Mouse (Mus musculus) megakaryocyte, embryonic 14.5 days (primary cell): Measurements from ENCODE around the gene Rpl35a. TPM values are rescaled to one million over a fixed set of nuclear protein-coding genes. Genes with fewer than 3 reads are reported as not detected.
A peak's percentile ranks its signal among the peaks of the same experiment; 100 is the strongest.

Source experiments
- H3K27me3 ChIP-seq: replicated peaks from 2 replicates; pipeline ENCODE3; 2012; ENCODE audit warnings: inconsistent platforms
- H3K36me3 ChIP-seq: replicated peaks from 2 replicates; pipeline ENCODE3; 2012; ENCODE audit warnings: low read length, inconsistent platforms, mixed read lengths
- H3K4me1 ChIP-seq: 2 replicates; pipeline ENCODE4 v1.6.1; 2012; ENCODE audit warnings: inconsistent platforms
- H3K4me3 ChIP-seq: replicated peaks from 2 replicates; pipeline ENCODE3; 2012; ENCODE audit warnings: moderate library complexity, mild to moderate bottlenecking, inconsistent platforms
- H3K9me3 ChIP-seq: 2 replicates; pipeline ENCODE4 v1.6.1; 2012; ENCODE audit warnings: inconsistent platforms
- FLI1 ChIP-seq: IDR thresholded peaks from 2 replicates; pipeline ENCODE4 v1.6.1; 2012; ENCODE audit warnings: low read length, inconsistent platforms, mixed read lengths
- GATA1 ChIP-seq: IDR thresholded peaks from 3 replicates; pipeline ENCODE4 v1.6.1; 2012; ENCODE audit warnings: mixed read lengths, low read length, inconsistent platforms, borderline replicate concordance
- polyA plus RNA-seq: library from polyadenylated mRNA; stranded (reverse); fragments of >175 nt; gene quantifications from 2 replicates; pipeline ENCODE4 v1.2.3, GENCODE M21; 2012; ENCODE audit warnings: low replicate concordance; ENCODE audit not compliant: insufficient read depth

The Rpl35a gene
- polyA plus RNA-seq, 1 experiment, result 136 TPM

DNA sequence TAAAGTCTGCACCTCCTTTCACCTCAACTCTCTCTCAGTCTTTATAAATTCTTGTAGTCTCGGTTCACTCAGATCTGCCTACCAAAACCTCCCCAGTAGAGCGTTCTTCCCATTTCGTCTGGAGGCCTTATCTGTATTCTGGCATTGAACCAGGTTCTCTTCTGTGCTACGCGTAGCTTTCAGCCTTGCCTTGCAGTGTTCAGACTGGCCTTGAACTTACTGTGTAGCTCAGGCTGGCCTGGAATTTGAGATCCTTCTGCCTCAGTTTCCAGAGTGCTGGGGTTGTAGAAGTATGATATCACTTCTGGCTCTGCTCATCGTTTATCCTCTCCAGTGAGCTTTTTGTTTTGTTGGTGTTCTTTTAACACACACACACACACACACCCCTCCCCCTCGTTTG lies 7.0 kb downstream of the Rpl35a start:
- TF ChIP-seq GATA1, result no peak
- TF ChIP-seq FLI1, result no peak
- H3K36me3 ChIP-seq, result peaks cover 40% of the 10 kb centered on the region
- peaks cover 53% of the 10 kb centered on the region for H3K4me1 ChIP-seq
- no peaks in the 10 kb centered on the region for H3K9me3 ChIP-seq
- no peaks in the 10 kb centered on the region for H3K27me3 ChIP-seq
- H3K4me3 ChIP-seq, result peak overlapping the region; percentile 97

GRCm38 (mm10) chr16:33064636-33065035 lies 8.4 kb downstream of the Rpl35a start:
- no peaks in the 10 kb centered on the region for H3K9me3 ChIP-seq
- peaks cover 39% of the 10 kb centered on the region for H3K4me1 ChIP-seq
- H3K36me3 ChIP-seq, result peaks cover 30% of the 10 kb centered on the region
- TF ChIP-seq GATA1, result no peak
- no peak for TF ChIP-seq FLI1
- H3K4me3 ChIP-seq, result no peak overlapping the region
- no peaks in the 10 kb centered on the region for H3K27me3 ChIP-seq

DNA sequence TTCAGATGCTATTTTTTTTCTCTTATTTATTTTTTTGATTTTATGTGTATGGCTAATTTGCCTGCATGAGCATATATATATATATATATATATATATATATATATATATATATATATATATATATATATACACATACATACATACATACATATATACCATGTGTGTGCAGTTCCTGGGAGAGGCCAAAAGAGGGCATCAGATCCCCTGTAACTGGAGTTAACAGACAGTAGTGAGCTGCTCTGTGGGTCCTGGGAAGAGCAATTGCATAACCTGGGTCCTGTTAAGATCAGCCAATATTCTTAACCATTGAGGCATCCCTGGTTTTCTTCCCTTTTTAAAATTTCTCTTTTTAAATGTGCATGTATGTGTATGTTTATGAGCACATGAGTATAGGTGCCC lies 14.7 kb downstream of the Rpl35a start:
- Histone ChIP-seq H3K9me3 (no peaks in the 10 kb centered on the region), H3K4me3 (no peak overlapping the region), H3K36me3 (peaks cover 45% of the 10 kb centered on the region), H3K27me3 (no peaks in the 10 kb centered on the region), H3K4me1 (peaks cover 8% of the 10 kb centered on the region)
- TF ChIP-seq FLI1 (no peak), GATA1 (no peak)

DNA sequence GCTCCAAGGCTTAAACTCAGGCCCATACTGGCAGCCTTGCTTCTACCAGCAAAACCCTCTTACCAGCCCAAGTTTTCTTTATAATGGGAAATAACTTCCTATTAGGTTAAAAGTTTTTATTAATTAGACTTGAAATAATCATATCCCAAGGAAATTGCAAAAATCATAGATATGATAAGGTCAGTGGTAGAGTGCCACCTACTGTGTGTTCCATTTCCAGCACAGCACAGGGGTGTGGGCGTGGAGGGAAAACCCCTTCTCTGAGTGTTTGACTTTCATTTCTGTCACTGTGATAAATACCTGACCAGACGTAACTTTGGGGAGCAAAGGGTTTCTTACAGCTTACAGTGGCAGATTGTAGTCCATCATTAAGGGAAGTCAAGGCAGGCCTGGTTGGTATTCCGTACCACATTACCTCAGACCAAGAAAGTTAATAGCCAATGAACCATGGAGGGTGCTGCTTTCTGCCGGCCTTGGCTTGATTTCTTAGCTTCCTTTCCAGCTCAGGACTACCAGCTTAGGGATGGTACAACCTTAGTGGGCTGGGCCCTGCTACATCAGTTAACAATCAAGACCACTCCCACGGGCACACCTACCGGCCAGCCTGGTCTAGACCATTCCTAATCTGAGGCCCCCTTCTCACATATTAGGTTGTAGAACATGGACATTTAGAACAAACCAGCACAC lies 16.8 kb downstream of the Rpl35a start:
- H3K4me1 ChIP-seq, result peaks cover 26% of the 10 kb centered on the region
- peaks cover 36% of the 10 kb centered on the region for H3K36me3 ChIP-seq

GRCm38 (mm10) chr16:33074967-33075366 lies 18.7 kb downstream of the Rpl35a start:
- Histone ChIP-seq H3K36me3 (peaks cover 26% of the 10 kb centered on the region), H3K27me3 (no peaks in the 10 kb centered on the region), H3K4me3 (no peak overlapping the region), H3K4me1 (peaks cover 30% of the 10 kb centered on the region), H3K9me3 (no peaks in the 10 kb centered on the region)
- TF ChIP-seq GATA1 (no peak), FLI1 (no peak)

More for the DNA sequence above, 16.8 kb downstream of the Rpl35a start:
- Histone ChIP-seq H3K4me3 (no peak overlapping the region), H3K9me3 (no peaks in the 10 kb centered on the region), H3K27me3 (no peaks in the 10 kb centered on the region)
- no peak for TF ChIP-seq FLI1
- no peak for TF ChIP-seq GATA1

DNA sequence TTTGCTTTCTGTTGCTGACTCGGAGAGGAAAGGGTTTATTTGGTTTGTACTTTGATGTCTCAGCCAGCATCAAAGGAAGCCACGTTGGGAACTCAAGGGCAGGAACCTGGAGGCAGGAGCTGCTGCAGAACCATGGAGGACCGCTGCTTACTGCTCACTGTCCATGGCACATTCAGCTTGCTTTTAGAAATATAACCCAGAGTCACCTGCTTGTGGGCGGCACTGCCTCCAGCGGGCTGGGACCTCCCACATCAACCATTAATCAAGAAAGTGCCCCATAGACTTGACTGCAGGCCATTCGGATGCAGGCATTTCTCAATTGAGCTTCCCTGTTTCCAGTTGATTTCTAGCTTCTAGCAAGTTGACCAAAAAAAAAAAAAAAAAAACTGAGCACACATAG lies 19.8 kb downstream of the Rpl35a start:
- Histone ChIP-seq H3K9me3 (no peaks in the 10 kb centered on the region), H3K36me3 (peaks cover 19% of the 10 kb centered on the region), H3K4me1 (peaks cover 30% of the 10 kb centered on the region), H3K27me3 (no peaks in the 10 kb centered on the region), H3K4me3 (no peak overlapping the region)
- TF ChIP-seq FLI1 (no peak), GATA1 (no peak)

DNA sequence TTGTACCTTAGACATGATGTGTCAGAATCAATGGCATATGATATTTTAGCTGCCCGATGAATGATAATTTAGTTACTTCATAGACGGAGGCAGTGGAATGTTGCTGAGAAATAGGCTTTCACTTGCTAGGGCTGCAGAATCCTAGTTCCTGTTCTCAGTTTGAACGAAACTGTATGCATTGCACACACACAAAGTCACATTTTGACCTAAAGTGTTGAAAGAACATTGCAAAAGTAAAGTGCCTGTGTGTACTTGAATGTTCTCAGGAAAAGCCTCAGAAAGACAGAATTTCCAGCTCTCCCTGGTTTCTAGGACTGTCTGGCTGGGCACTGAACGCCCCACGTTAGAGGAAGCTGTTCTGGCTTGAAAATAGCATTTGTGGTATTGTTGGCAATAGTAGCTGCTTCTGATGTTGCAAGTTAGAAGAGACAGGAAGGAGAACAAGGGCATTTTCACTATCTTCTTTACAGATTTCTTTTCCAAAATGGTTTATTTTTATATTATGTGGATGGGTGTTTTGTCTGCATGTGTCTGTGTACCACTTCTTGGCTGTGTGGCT lies 20.9 kb downstream of the Rpl35a start:
- Histone ChIP-seq H3K27me3 (no peaks in the 10 kb centered on the region), H3K9me3 (no peaks in the 10 kb centered on the region), H3K4me1 (peaks cover 30% of the 10 kb centered on the region), H3K36me3 (peaks cover 21% of the 10 kb centered on the region), H3K4me3 (no peak overlapping the region)
- TF ChIP-seq GATA1 (no peak), FLI1 (no peak)

DNA sequence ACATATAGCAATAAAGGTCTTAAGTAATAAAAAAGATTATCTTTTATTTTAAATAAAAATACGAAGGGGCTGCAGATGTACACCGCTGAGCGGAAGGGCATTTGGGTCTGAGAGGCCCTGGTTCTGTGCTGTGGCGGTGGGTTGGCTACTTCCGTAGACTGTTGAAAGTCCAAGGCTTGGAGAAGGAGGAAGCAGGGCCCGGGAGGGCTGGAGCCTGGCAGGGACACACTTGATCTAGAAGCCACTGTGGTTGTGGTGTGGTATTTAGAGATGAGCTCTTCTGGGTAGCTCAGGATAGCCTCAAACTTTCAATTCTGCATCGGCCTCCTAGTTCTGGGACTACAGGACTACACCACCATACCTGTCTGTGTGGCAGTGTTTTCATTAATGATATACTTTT lies 23.8 kb downstream of the Rpl35a start:
- H3K4me1 ChIP-seq, result peaks cover 31% of the 10 kb centered on the region
- H3K27me3 ChIP-seq, result no peaks in the 10 kb centered on the region
- no peak overlapping the region for H3K4me3 ChIP-seq
- H3K36me3 ChIP-seq, result peaks cover 11% of the 10 kb centered on the region
- TF ChIP-seq FLI1, result no peak
- no peak for TF ChIP-seq GATA1
- H3K9me3 ChIP-seq, result no peaks in the 10 kb centered on the region

DNA sequence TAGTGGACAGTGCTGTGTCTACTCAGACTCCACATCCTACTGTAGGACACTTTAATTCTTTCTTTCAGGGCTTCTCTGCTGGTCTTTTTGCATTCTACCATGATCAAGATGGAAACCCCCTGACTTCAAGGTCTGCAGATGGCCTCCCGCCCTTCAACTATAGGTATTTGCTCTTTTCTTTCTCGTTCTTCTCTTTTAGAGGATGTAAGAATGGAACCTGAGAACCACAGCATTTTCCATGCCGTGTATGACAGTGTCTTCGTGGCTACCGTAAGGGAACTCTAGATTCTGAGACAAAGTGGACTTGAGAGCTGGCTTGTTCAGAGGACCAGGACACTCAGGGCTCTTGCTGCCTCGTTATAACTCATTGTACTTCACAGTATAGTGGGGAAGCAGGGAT lies 26.7 kb downstream of the Rpl35a start:
- no peak for TF ChIP-seq GATA1
- TF ChIP-seq FLI1, result no peak
- peaks cover 6% of the 10 kb centered on the region for H3K36me3 ChIP-seq
- H3K27me3 ChIP-seq, result no peaks in the 10 kb centered on the region
- no peak overlapping the region for H3K4me3 ChIP-seq
- H3K4me1 ChIP-seq, result peaks cover 7% of the 10 kb centered on the region
- H3K9me3 ChIP-seq, result no peaks in the 10 kb centered on the region

DNA sequence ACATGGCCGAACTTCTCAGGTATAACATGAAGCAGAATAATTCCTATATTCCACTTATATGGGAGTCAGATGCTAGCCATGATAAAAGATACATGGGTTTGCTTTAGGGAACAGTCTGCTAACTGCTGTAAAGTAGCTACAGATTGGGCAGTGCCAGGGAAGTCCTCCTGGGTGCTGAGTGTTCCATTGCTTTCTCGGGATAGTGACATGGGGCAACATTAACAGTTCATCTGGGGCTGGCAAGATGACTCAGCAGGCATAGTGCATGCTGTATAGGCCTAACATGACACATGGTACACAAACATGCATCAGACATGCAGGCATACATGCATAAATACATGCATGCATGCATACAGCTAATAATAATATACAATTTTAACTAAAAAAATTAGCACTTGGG lies 27.7 kb downstream of the Rpl35a start:
- H3K4me3 ChIP-seq, result no peak overlapping the region
- peaks cover 3% of the 10 kb centered on the region for H3K4me1 ChIP-seq
- H3K27me3 ChIP-seq, result no peaks in the 10 kb centered on the region
- TF ChIP-seq FLI1 (no peak), GATA1 (no peak)
- H3K9me3 ChIP-seq, result no peaks in the 10 kb centered on the region
- H3K36me3 ChIP-seq, result peaks cover 9% of the 10 kb centered on the region
